Mouse (Mus musculus): ENCODE measurements around the gene Styxl1.
A peak's percentile ranks its signal among the peaks of the same experiment; 100 is the strongest.

The Styxl1 gene

DNA sequence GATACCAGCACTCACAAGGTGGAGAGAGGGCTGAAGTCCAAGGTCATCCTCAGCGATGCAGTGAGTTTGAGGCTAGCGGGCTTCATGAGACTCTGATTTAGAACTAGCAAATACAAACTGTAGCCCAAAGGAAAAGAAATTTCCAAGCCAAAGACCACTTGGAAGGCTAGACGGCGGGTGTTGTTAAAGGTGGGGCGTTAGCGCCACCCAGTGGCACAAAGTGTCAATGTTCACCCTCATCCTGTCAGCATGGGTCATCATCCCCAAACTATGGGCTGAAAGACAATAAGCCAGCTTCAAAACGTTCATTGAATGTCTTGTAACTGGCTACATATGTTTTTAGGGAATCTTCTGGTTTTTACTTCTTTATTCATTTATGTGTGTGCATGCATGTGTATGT lies 14.7 kb downstream of the Styxl1 start:
- DNase-seq: no peak

DNA sequence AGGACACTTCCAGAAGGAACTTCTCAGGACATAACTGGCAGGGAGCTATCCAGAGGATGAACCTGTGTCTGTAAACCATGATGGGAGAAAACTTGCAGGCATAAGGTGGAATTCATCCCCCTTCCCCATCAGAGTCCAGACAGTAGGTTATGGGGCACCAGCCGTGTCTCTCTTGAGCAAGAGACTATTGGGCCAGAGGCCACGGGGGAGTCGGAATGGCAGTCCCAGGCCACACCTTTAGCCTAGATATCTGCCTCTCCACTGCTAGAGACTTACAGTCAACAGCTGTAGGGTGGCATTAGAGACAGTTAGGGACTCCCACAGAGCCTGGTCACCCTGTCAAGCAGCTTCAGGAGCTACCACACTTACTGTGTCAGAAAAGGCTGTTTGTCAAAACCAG lies 16.3 kb downstream of the Styxl1 start:
- no peak for DNase-seq

DNA sequence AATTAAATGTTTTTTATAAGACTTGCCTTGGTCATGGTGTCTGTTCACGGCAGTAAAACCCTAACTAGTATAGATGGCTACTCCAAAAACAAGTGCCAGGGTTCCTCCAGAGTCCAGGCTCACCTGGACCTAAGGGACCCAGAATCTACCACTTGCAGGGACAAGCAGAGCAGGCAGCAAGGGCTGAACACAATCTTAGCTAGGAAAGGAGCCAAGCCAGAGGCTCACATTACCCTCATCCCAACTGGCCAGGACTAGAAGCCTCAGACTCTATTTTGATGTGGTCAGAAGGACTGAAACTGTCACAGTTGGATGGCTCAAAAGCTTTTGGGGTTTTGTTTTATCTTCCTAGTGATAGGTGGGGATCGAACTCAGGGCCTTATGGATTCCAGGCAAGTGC lies 26.6 kb downstream of the Styxl1 start:
- DNase-seq: no peak

DNA sequence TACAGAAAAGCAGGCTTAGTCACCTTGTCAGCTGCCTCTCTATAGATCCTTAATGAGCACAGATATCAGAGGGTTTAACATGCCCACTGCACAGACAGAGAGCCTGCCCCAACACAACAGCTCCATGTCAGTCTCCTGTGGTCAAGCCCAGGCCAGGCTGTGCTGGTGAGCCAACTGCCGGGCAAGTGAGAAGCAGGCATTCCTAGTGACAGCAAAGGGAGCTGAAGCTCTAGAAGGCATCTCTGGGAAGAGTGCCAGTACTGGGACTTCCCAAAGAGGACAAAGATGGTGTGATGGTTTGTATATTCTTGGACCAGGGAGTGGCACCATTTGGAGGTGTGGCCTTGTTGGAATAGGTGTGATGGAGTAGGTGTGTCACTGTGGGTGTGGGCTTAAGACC lies 27.1 kb downstream of the Styxl1 start:
- DNase-seq: no peak

DNA sequence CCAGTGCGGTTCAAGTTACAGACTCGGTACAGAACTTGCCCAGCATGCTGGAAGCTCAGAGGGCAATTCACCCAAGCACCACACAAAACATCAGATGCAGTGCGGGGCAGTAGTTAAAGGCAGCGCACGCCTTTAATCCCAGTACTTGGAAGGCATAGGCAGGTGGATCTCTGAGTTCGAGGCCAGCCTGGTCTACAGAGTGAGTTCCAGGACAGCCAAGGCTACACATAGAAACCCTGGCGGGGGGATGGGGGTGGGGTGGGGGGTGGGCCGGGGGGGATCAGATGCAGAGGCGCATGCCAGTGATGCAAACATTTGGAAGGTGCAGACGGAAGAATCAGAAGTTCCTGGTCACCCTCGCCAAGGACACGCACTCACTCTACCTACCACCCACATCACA lies 33.4 kb downstream of the Styxl1 start:
- no peak for DNase-seq

DNA sequence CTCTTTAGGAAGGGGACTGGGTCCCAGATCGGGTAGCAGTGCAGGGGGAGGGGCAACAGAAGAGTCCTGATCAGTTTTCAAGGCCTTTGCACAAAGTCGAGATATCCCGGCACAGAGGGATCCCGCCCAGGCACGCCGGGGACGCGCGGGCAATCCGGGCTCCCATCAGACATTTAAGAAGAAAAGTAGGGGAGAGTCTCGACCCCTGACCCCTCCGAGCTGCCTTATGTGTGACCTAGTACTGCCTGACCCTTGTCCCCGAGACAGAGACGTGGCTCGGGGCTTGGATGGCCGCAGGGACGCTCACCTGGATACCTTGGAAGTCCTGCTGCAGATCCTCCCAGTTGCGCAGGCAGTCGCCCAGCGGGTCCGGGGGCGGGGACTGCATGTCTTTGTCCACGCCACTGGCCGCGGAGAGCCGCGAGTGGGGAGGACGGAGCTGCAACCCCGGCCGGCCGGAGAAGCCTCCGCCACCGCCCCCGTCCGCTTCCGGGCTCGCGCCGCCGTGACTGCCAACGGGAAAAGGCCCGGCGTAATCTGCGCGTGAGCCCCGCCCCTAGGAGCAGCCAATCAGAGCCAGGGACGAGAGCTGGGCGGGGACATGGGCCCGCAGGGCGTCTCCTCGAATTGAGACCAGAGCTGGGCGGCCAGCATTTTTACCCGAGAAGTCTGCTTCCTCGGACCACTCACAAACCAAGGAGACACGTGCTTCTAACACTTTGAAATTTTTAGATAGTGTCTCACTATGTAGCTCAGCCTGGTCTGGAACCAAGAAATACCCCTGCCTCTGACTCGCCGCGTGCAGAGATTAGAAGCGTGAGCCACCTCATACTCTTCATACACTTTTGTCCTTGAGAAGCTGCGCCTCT lies 34.2 kb downstream of the Styxl1 start, which contains the start of gene Tmem120a:
Gene Tmem120a, minus strand, starts transcription at position 708 of the 869 bp plus-strand sequence.
- DNase-seq: peak; percentile 96

DNA sequence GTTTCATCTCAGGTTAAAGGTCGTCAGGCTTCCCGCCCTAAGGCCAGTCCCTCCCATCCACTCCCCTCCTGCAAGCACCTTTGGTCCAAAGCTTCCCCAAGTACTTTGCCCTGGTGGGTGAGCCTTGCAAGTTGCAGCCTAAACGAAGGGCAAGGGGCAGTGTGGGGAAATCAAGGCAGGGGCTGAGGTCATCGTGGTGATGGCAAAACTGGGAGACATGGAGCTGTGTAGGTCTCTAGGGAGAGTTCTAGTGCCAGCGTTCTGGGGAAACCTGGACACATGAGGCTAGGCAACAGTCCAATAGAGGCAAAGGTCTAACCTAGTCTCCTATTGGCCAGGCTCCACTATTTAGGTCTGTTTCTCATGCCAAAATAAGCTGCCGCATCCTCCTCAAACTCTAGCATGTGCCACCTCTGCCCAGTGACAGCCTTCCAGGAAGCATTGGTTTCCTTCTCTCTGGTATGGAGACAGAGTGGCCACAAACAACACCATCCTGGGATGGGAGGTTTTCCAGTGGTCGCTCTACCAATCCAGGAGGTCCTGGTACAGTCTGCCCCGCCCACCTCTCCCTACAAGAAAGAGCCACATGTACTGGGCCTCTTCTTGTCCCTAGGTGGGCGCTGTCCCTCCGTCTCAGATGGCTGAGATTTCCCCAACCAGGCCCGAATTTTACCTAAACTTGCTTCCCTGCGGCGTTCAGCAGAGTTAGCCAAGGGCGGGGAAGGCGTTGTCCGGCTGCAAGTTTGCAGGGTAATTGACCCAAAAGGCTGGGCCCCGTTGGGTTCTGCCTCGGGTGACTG lies 35.0 kb downstream of the Styxl1 start:
- peak; percentile 78 for DNase-seq

DNA sequence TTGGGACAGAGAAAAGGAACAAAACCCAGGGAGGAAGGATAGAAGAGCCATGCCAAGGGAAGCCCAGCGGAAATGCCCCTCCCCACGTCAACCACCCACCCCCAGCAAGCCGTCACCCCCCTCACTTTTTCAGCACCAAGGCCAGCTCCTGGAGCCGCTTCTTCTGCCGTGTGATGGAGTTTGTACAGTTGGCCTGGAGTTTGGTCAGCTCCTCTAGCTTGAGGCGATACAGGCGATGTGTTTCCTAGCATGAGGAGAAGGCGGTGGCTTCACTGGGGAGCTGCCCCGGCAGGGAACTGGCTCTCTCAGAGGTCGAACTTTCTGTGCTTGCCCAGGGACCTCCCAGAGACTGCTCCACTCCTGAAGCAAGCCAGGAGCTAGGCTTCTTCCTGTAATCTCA lies 36.0 kb downstream of the Styxl1 start:
- peak; percentile 77 for DNase-seq

DNA sequence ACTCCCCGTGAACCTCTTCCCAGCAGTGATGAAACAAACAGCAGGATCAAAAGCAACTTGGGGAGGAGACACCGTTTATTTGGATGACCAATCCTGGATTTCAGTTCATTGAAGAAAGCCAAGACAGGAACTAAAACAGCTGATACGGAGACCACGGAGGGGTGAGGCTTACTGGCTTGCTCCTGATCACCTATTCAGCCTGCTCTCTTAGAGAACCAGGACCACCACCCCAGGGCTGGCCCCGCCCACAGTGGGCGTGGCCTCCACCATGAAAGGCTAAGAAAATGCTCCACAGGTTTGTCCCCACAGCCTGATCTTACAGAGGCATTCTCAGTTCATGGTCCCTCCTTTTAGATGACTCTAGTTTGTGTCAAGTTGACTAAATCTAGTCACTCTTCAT lies 39.9 kb downstream of the Styxl1 start:
- no peak for DNase-seq

DNA sequence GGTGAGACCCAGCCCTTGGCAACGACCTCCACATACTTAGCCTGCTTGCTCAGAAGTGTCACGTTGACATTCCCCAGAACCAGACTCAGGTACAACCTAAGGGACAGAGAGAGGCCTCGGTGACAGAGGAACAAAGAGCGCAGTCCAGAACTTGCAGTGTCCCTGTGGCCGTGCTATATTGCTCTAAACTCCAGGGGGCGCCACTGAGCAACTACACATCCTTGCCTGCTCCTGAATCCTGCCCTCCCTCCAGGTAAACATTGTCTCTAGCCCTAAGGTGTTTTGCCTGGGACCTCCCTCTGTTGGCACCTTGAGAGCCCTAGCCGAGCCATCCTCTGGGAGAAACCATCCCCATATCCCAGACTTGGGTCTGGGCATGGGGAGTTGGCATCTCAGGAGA lies 41.0 kb downstream of the Styxl1 start:
- DNase-seq: no peak

DNA sequence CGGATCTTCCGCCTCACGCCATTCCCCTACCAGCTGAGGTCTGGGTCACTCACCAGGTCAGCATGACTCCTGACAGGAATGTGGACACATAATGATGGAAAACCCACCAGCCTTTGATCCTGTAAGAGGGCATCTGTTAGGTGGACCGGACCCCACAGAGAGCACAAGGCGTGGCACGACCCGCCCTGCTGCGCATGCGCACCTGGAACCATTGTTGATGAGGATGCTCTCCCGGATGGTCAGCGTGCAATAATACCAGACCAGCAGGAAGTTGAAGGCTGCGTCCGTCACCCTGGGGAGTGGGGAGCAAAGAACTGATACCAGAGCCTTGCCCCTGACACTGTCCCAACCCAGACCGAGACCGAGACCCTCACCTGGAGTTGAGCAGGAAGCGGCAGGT lies 41.6 kb downstream of the Styxl1 start:
- no peak for DNase-seq

DNA sequence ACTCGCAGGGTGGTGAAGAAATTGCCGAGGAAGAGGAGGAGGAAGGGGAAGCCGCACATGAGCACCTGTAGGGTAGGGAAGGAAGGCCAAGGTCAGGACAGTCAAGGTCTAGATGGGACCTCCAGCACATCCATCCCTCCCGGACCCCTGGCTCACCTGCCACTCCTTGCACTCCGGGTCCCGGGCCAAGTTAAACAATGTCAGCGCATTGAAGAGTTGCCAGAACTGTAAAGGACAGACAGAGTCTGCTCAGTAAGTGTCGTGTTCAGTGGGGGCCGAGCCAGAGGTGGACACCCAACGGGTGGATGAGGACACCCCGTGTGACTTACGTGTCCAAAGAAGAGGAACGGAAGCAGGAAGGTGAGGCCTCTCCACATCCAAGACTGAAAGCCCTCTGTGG lies 42.4 kb downstream of the Styxl1 start:
- no peak for DNase-seq

DNA sequence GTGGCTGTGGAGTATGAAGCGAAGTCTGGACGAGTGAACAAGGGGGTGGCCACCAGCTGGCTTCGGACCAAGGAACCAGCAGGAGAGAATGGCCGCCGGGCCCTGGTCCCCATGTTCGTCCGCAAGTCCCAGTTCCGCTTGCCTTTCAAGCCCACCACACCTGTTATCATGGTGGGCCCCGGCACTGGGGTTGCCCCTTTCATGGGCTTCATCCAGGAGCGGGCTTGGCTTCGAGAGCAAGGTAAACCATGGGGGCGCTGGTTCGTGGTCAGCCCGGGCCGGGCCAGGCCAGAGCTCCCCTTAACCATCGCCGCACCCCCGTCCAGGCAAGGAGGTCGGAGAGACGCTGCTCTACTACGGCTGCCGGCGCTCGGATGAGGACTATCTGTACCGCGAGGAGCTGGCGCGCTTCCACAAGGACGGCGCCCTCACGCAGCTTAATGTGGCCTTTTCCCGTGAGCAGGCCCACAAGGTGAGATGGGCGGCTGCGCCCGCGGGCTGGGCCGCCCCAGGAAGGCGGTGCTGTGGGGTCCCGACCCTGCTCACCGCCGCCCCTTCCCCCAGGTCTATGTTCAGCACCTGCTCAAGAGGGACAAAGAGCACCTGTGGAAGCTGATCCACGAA lies 44.0 kb downstream of the Styxl1 start:
- DNase-seq: no peak

DNA sequence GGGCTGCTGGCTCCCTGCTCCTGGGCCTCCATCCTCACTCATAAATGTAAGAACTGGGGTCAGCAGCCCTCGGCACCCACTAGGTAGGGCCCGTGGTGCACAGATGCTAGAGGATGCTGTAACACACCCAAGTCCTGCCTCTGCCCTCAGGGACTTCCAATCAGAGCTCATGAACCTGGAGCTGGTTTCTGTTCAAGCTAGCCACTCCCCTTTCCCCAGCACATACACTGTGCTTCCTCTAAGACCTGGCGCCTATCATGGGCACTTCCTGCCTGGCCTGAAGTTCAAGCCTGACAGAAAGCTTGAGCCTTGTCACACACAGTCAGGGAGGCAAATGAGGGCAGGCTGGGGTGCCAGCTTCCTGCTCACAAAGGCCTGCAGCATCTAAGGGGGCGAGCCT lies 45.1 kb downstream of the Styxl1 start:
- no peak for DNase-seq

DNA sequence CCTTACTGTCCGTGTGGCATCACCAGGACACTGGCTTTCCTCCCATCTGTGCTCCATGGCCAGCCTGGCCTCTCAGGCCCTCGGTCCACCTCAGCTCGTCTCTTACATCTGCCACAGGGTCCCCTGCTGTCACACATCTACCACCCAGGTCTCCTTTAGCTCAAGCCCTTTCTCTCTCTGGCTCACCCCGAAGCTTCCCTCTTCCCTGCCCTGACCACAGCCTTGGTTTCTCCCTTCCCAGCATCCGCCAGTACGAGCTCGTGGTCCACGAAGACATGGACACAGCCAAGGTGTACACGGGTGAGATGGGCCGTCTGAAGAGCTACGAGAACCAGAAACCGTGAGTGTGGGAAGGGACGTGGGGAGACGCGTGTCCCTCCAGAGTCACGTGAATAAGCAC lies 46.9 kb downstream of the Styxl1 start:
- DNase-seq: no peak

DNA sequence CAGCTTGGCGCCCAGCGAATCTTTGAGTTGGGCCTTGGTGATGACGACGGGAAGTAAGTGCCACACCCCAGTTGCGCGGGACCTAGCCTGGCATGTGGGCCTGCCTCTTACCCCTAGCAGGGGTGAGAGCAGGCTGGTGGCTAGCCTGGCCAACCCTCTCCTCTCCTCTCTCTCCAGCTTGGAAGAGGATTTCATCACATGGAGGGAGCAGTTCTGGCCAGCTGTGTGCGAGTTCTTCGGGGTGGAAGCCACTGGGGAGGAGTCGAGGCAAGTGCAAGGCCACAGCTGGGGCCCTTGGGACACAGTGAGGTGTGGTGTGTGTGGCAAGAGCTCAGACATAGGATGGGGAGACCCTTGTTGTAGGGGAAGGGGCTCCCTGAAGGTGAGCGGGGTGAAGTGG lies 47.3 kb downstream of the Styxl1 start:
- DNase-seq: no peak

DNA sequence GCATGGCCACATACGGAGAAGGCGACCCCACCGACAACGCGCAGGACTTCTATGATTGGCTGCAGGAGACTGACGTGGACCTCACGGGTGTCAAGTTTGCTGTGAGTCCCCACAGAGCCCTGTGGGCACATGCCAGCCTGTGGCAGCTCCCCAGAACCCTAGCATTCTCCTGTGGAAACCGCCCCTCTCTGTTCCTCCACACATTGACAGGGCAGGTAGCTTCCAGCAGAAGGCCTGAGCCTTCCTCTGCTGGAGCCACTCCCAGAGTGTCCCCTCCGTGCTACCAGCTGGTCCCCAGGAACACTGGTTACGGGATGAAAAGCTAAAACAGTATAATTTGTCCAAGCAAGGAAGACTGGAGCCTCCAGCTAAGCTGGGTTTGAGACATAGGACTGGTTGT lies 47.9 kb downstream of the Styxl1 start:
- no peak for DNase-seq

DNA sequence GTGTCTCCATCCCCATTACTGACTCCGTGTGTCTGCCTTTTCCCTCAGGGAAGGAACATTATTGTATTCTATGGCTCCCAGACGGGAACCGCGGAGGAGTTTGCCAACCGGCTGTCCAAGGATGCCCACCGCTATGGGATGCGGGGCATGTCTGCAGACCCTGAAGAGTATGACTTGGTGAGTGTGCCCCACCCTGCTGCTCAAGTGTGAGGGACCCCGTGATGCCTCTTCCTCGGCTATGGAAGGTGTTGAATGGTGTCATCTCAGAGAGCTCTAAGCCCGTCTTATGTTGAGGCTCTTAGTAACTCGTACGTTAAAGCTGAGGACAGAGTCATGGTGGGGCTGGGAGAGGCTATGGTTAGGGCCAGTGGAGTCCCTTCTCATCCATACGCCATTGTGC lies 48.8 kb downstream of the Styxl1 start:
- DNase-seq: no peak

DNA sequence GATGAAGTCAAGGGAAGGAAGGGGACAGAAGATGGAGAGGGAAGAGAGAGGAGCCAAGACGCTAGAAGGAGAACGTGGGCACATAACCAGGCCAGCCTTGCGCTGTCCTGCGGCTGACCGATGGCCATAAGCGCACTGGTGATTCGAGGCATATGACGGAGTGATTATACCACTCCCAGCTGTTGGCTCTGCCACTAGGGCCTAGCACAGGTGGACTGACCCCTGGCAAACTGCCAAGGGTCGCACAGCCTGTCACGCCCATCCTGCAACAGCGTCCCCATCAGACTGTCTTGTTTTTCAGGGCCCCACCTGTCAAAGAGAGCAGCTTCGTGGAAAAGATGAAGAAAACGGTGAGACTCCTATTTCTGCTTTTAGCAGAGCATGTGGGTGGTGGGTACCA lies 49.8 kb downstream of the Styxl1 start:
- no peak for DNase-seq

DNA sequence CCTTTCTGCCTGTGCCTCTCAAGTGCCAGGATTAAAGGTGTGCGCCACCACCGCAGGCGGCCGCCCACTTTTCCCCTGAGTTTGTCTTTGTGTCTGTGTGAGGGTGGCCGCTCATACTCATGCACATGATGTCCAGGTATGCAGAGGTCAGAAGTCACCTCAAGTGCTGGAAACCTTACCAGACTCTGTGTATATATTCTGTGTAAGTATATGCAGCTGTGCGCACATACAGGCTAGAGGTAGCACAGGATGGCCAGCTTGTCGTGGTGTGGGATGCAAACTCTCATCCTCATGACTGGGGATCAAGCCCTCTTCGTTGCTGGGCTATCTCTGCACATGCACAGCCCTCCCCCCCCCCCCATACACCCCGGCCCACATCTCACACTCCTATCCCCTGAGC lies 50.3 kb downstream of the Styxl1 start:
- no peak for DNase-seq

DNA sequence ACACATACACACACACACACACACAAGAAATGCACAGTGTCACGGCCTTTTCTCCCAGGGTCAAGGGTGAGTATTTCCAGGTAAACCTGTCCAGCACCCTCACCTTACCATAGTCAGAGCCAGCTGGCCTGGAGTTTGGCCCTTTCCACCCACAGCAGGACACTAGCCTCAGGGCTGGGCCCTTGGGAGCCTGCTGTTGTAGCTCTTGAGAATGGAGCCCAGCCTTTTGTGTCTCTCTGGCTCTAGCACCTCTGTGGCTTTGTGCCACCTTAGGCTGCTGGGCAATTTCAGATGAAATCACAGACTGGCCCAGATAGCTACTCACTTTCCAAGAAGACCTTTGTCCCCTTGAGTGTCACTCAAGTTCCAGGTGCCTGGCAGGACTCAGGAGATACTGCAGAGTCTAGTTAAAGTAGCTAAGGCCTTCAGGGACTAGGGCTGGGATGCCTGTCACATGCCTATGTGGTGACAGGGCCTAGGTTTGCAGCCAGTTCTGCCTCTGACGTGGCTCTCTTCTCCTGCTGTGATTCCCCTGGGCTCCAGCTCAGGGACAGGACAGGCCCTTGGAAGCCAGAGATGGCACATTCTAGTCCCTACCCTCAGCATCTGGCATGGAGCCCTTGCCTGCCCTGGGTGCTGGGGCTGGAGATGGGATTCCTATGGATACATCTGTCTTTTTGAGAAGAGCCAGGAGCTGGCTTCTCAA lies 51.4 kb downstream of the Styxl1 start:
- peak; percentile 60 for DNase-seq

DNA sequence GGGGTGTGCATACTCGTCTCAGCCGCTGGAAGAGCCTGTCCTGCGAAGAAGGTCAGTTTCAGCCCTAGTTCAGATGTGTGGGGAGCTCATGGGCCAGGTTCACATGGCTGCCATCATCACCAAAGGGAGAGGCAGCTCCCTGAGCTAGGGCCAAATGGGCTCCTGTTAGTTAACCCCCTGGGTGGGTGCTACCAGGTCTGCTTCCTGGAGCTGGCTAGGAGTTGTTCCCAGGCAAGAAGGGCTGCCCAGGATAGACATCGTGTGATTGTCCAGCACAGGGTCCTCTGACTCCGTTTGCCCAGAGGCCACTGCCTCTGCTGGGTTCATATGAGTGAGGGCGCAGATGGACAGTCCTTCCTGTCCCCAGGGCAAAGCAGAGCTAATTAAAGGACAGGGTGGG lies 52.2 kb downstream of the Styxl1 start:
- no peak for DNase-seq

DNA sequence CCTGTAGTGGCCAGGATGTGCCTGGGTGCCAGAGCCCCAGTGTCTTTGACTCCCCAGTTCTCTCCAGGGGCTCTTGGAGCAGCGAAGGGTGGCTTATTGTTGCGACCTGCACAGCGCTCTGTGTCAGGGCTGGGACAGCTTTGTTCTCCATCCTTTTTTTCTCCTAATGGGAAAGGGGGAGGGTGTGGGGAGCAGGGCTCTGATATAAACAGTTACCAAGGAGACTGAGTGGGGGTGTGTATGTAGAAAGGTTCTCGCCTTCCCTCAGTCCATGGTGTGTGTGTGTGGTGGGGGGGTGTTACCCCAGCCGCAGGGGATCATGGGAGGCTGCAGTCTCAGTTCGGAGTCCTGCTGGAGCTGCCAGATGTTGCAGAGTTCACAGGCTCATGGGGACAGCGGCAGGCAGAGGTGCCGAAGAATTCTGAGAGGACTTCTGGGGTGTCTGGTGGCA lies 52.8 kb downstream of the Styxl1 start:
- no peak for DNase-seq
